Mouse (Mus musculus): ENCODE data around the gene Smap1.
"Not testable (repeated sequence)": the region's sequence is repeated elsewhere in the genome, so short reads cannot be mapped to it uniquely, and the experiment has no call there.

Smap1 gene

GRCm38 (mm10) chr1:23921711-23922529 lies at the start of gene Smap1:
Gene Smap1, minus strand, starts transcription at chr1:23922317.
- peak; percentile 90 for DNase-seq (ENCODE audit: low read depth, low spot score)

GRCm38 (mm10) chr1:23971159-23971558 lies 49.0 kb upstream of the Smap1 start:
- not testable (repeated sequence) for DNase-seq (ENCODE audit: low read depth, low spot score)

GRCm38 (mm10) chr1:23968027-23968725 lies 46.1 kb upstream of the Smap1 start:
- no peak for DNase-seq (ENCODE audit: low read depth, low spot score)

- DNase-seq (ENCODE audit: low read depth, low spot score) = no peak
Observed at GRCm38 (mm10) chr1:23966226-23966625, 44.1 kb upstream of the Smap1 start.

GRCm38 (mm10) chr1:23959415-23959732 lies 37.3 kb upstream of the Smap1 start:
- no peak for DNase-seq (ENCODE audit: low read depth, low spot score)

GRCm38 (mm10) chr1:23958668-23959414 lies 36.7 kb upstream of the Smap1 start:
- DNase-seq (ENCODE audit: low read depth, low spot score) = no peak

GRCm38 (mm10) chr1:23958101-23958500 lies 36.0 kb upstream of the Smap1 start:
- DNase-seq (ENCODE audit: low read depth, low spot score) = no peak

GRCm38 (mm10) chr1:23955539-23955938 lies 33.4 kb upstream of the Smap1 start:
- DNase-seq (ENCODE audit: low read depth, low spot score) = no peak

GRCm38 (mm10) chr1:23953921-23954320 lies 31.8 kb upstream of the Smap1 start:
- no peak for DNase-seq (ENCODE audit: low read depth, low spot score)

- no peak for DNase-seq (ENCODE audit: low read depth, low spot score)
Observed at GRCm38 (mm10) chr1:23948778-23949699, 26.9 kb upstream of the Smap1 start.

- no peak for DNase-seq (ENCODE audit: low read depth, low spot score)
Observed at GRCm38 (mm10) chr1:23948290-23948689, 26.2 kb upstream of the Smap1 start.

- DNase-seq (ENCODE audit: low read depth, low spot score) = no peak
Observed at GRCm38 (mm10) chr1:23944076-23944475, 22.0 kb upstream of the Smap1 start.

GRCm38 (mm10) chr1:23943146-23943940 lies 21.2 kb upstream of the Smap1 start:
- no peak for DNase-seq (ENCODE audit: low read depth, low spot score)

- no peak for DNase-seq (ENCODE audit: low read depth, low spot score)
Observed at GRCm38 (mm10) chr1:23935408-23935762, 13.3 kb upstream of the Smap1 start.

GRCm38 (mm10) chr1:23934669-23935407 lies 12.7 kb upstream of the Smap1 start:
- no peak for DNase-seq (ENCODE audit: low read depth, low spot score)

GRCm38 (mm10) chr1:23929410-23929809 lies 7.3 kb upstream of the Smap1 start:
- no peak for DNase-seq (ENCODE audit: low read depth, low spot score)

- no peak for DNase-seq (ENCODE audit: low read depth, low spot score)
Observed at GRCm38 (mm10) chr1:23928371-23928770, 6.3 kb upstream of the Smap1 start.

GRCm38 (mm10) chr1:23923779-23924708 lies 1.9 kb upstream of the Smap1 start:
- DNase-seq (ENCODE audit: low read depth, low spot score) = peak; percentile 41

GRCm38 (mm10) chr1:23922530-23922884 lies 390 bp upstream of the Smap1 start:
- DNase-seq (ENCODE audit: low read depth, low spot score) = no peak
